Mouse (Mus musculus) left cerebral cortex, postnatal 36 days (tissue): ENCODE data around the gene Dicer1. TPM values are rescaled to one million over a fixed set of nuclear protein-coding genes. Genes with fewer than 3 reads are reported as not detected.
A peak's percentile ranks its signal among the peaks of the same experiment; 100 is the strongest.

ENCODE experiments used
- DNase-seq, 2 experiments: peaks; one replicate each; pipeline ENCODE4 v3.0.0; 2021 to 2022; ENCODE audit warnings: low spot score in 2 of 2, mixed read lengths in 1 of 2
- intact Hi-C: fragments of 180-260 bp; cut with DNase I; formaldehyde crosslinking; loops from one replicate; pipeline ENCODE4 v1.15.1; 2025
- total RNA-seq, 2 experiments: library from RNA; stranded (reverse); gene quantifications; 2 replicates each; pipeline ENCODE4 v1.2.3; 2021

Gene Dicer1
- total RNA-seq: 10 to 100 TPM; 37.4 to 38.5 TPM

DNA sequence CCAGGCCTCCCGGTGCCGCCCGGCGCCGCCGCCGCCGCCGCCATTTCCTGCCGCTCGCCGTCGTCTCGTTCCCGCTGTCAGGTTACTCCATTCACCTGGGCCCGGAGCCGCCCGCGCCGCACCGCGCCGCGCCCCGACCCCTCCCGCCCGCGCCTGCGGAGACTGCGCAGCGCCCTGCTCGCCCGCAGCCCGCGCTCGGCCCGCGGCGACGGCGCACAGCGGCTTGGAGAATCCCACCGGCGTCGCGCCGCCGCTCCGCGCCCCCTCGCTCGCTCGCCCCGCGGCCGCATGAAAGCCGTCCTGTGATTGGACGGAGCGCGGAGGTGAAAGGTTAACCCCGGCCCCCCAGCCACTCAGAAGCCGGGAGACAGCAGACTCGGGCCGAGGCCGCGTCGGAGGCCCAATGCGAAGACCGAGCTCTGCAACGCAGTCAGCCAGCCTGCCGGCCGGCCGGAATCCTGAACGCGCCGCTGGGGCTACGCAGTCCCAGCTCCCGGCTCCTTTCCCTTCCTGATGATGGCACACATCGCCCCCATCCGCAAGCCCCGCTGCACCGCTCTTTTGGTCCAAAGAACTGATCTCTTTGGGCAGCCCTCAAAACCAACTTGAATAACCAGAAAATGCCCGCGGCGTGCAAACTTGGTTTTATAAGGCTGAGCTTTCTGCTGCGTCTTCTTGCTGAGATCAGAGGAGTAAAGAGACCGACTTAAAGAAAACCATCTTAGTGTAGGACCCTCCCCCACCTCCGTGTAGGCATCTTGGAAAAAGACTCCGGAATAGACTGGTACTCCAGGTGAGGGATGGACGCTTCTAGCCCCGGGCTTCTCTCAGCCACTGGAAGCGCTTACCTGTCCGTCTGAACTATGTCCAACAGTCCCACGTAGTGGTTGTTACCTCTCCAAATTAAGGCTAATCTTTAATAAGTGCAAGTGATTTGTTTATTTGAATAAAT lies at the start of gene Dicer1:
Dicer1 (minus strand) TSS at position 139 of the 952 bp plus-strand sequence.
- intact Hi-C loops: loop anchor here (10.0 kb wide), 1 partner anchor 283 kb away; the partner anchor contains the start of gene Glrx5
- peak; percentile 99 for DNase-seq

GRCm38 (mm10) chr12:104799365-104799764 lies 47.6 kb upstream of the Dicer1 start:
- intact Hi-C loops: no loop called here
- DNase-seq: no peak

DNA sequence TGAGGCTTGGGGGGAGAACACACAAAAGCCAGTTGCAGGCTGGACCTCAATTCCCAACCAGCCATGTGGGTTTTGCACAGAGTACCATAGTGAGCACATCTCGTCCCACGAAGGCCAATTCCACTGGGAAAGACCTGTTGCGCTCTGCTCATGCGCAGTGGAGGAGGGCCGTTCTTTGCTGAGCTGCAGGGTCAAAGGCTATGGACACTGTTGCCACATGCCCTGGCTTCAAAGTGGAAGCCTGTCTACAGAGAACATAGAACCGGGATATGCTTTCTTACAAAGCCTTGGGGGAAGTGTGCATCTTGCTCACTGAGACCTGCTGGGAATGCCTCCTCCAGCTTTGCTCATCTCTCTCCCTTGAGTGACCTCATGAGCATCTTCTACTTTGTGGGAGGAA lies 46.2 kb upstream of the Dicer1 start:
- no peak for DNase-seq
- intact Hi-C loops: no loop called here

GRCm38 (mm10) chr12:104796635-104797378 lies 45.1 kb upstream of the Dicer1 start:
- DNase-seq: no peak
- intact Hi-C loops: no loop called here

DNA sequence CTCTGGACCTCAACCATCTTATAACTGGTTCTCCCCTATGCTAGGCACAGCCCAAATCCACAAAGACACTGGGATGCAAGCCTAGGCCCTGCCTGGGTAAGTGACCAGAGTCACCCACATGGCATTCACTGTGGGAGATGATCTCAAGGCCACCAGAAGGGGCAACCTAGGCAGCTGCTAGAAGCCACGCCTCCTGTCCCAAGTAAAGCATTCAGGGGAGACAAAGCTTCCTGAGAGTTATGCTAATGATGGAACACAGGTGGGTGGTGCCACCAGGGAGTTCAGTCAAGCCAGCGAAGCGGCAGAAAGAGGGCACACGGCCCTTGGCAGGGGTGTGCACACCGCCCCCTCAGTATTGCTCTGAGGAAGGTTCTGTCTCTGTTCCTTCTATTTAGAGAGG lies 43.2 kb upstream of the Dicer1 start:
- intact Hi-C loops: no loop called here
- peak in 1 of 2 experiments; percentile 16 for DNase-seq

DNA sequence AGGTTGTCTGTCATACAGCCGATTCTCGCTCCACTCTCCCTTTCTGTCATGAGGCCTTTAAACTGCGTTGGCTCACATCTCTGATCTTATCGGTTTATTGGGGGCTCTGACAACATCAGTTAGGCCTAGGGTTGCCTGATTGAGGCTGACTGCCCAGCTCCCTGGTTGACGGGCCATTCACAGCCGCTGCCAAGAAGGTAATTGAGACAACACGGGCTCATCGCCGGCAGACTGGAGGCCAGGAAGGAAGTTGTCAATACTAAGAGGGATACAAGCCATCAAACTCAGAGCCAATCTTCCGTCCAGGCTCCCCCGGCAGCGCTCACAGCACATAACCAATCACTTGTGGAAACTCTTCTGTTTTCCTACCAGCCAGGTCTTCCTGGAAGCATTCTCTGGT lies 41.7 kb upstream of the Dicer1 start:
- no peak for DNase-seq
- intact Hi-C loops: no loop called here

DNA sequence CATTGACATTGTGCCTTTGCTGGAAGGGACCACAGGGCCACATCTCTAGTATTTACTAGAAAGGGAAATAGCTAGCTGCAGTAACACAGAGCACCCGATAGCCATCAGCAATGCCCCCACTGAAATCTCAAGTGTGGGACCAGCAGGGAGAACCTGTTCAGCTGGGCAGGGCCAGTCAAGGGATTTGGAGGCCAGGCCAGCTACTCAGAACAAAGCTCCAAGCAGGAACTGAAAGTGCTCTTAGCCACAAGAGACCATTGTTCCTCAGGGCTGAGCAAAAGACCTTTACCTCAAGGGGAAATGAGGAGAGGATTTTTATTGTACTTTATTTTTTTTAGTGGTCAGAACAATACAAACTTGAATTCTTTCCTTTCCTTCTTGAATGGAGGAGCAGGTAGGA lies 25.9 kb upstream of the Dicer1 start:
- intact Hi-C loops: no loop called here
- no peak for DNase-seq

DNA sequence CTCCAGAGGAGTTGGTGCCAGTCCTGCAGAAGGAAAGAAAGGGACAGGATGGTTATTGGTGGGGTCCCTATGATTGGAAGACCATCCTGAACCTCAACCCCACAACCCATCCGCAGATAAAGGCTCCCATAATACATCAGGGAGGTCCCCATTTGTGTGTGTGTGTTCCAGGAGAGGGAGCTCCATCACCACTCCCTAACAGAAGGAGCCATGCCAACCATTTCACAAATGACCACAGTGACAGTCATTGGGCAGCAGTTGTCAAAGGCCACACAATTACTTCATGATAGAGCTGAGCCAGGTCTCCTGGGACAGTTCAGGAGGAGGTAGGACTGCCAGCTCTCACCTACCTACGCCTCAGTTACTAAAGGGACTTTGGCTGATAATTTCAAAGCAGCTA lies 20.2 kb upstream of the Dicer1 start:
- intact Hi-C loops: loop anchor here (5.0 kb wide), 1 partner anchor 165 kb away; no protein-coding TSS in a partner anchor
- no peak for DNase-seq

GRCm38 (mm10) chr12:104769201-104769785 lies 17.5 kb upstream of the Dicer1 start:
- DNase-seq: no peak
- intact Hi-C loops: no loop called here

DNA sequence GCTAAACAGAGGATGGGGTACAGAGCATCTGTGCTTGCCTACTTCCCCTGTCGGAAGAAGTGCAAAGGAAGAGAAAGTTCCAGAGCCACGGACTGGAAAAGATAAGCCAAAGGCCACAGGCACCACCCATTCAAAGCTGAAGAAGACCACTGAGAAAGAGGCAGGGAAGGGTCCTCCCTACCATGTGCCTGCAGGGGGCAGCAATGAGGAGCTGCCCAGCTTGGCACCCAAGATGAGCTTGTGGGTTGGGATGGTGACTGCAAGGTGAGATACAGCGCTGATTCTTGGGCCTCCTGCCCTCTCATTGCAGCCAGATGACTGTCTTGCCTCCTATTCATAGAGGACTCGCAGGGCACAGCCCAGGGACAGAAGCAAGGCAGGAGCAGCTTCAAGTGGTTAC lies 15.4 kb upstream of the Dicer1 start:
- intact Hi-C loops: no loop called here
- DNase-seq: no peak

GRCm38 (mm10) chr12:104765761-104766160 lies 14.0 kb upstream of the Dicer1 start:
- intact Hi-C loops: no loop called here
- DNase-seq: no peak

- intact Hi-C loops: no loop called here
- DNase-seq: no peak
Observed at GRCm38 (mm10) chr12:104765116-104765515, 13.4 kb upstream of the Dicer1 start.

GRCm38 (mm10) chr12:104763918-104764317 lies 12.2 kb upstream of the Dicer1 start:
- intact Hi-C loops: no loop called here
- DNase-seq: no peak

DNA sequence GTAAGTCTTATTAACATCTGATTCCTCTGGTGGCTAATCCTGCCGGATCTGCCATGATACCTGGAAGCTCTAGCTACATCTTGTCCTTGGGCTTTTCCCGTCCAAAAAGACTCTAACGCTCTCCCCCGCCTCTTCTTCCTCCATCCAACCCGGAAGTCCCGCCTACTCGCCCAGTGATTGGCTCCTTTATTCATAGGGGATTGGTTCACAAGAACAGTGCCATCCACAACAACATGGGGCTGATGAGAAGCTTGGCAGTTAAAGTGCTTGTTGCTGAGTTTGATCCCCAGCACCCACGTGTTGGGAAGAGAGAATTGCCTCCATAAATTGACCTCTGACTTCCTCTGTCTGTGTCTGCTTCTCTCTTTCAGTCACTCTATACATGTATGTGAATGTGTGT lies 9.7 kb upstream of the Dicer1 start:
- intact Hi-C loops: no loop called here
- no peak for DNase-seq

GRCm38 (mm10) chr12:104758066-104758465 lies 6.3 kb upstream of the Dicer1 start:
- DNase-seq: no peak
- intact Hi-C loops: loop anchor here (10.0 kb wide), 1 partner anchor 277 kb away; the partner anchor contains the start of gene Glrx5

DNA sequence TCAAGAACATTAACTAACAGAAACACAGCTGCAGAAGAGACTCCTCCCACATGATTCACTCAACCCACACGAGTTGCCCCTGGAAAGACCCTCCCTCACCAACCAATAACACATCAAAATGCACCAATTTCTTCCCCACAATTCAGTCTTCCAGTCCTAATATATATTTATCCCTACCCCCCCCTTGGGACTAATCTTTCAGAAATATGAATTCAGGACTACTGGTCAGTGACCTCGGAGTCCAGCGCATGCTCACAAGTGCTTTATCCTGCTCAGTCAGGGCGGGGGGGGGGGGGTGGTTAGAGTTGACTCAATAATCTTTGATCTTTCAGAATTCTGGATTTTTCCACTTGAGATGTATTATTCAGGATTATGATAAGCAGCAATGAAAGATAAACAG lies 1.9 kb upstream of the Dicer1 start:
- DNase-seq: no peak
- intact Hi-C loops: loop anchor here (10.0 kb wide), 1 partner anchor 281 kb away; the partner anchor contains the start of gene Glrx5

GRCm38 (mm10) chr12:104751331-104751813 lies 380 bp downstream of the Dicer1 start:
- no peak for DNase-seq
- intact Hi-C loops: loop anchor here (10.0 kb wide), 1 partner anchor 283 kb away; the partner anchor contains the start of gene Glrx5

DNA sequence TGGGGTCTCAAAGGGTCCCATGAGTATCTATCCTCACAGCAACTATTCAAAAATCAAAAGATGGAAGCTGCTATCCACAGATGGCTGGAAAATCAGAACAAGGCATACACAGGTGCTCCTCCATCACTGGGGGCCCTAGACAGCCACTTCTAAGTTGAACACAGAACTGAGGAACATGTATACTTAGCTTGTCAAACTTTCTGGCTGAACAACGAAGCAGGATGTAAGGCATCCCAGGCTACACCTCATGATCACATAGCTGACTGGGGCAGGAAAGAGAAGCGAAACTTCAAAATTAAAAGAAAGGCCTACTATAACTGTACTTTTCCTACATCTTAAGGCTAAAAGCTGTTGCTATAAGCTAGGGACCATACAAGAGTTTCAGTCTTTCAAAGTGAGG lies 2.8 kb downstream of the Dicer1 start:
- intact Hi-C loops: no loop called here
- no peak for DNase-seq

GRCm38 (mm10) chr12:104747252-104747651 lies 4.5 kb downstream of the Dicer1 start:
- no peak for DNase-seq
- intact Hi-C loops: no loop called here

- DNase-seq: no peak
- intact Hi-C loops: no loop called here
Observed at GRCm38 (mm10) chr12:104746601-104747000, 5.2 kb downstream of the Dicer1 start.
